Mouse (Mus musculus): ENCODE data around the gene Gm28043.

- no peak for TF ChIP-seq EP300 (IDR thresholded peaks at IDR 0.05; ENCODE audit: insufficient read depth, low read depth, low read length)
- TF ChIP-seq CTCF (IDR thresholded peaks at IDR 0.05): no peak
- TF ChIP-seq POLR2A (IDR thresholded peaks at IDR 0.05; ENCODE audit: insufficient read depth, low read depth, low read length): no peak
These were observed 72.7 kb downstream of the Gm28043 start for GRCm38 (mm10) chr17:29687373-29687772.
